Mouse (Mus musculus): ENCODE results near the gene Dctn3.
"Not testable (repeated sequence)": the region's sequence is repeated elsewhere in the genome, so short reads cannot be mapped to it uniquely, and the experiment has no call there.

Gene Dctn3

GRCm38 (mm10) chr4:41738256-41738603, 15.3 kb upstream of the Dctn3 start:
- DNase-seq (ENCODE audit: low spot score) = no peak

GRCm38 (mm10) chr4:41737602-41738255, 14.8 kb upstream of the Dctn3 start:
- DNase-seq (ENCODE audit: low spot score) = peak; percentile 68

GRCm38 (mm10) chr4:41731052-41731765, 8.2 kb upstream of the Dctn3 start, which contains the start of gene Arid3c:
TSS of gene Arid3c (minus strand) at chr4:41731142.
- no peak for DNase-seq (ENCODE audit: low spot score)

GRCm38 (mm10) chr4:41726826-41727621, 4.1 kb upstream of the Dctn3 start:
- no peak for DNase-seq (ENCODE audit: low spot score)

GRCm38 (mm10) chr4:41716834-41717233, 6.1 kb downstream of the Dctn3 start:
- DNase-seq (ENCODE audit: low spot score) = no peak

GRCm38 (mm10) chr4:41715596-41715995, 7.4 kb downstream of the Dctn3 start:
- no peak for DNase-seq (ENCODE audit: low spot score)

- DNase-seq (ENCODE audit: low spot score) = no peak
Observed at GRCm38 (mm10) chr4:41715082-41715481, 7.9 kb downstream of the Dctn3 start.

- peak; percentile 43 for DNase-seq (ENCODE audit: low spot score)
Observed at GRCm38 (mm10) chr4:41714276-41714675, 8.7 kb downstream of the Dctn3 start.

- peak; percentile 85 for DNase-seq (ENCODE audit: low spot score)
Observed at GRCm38 (mm10) chr4:41713197-41714067, 9.5 kb downstream of the Dctn3 start, which contains the start of gene Rpp25l. TSS of gene Rpp25l (minus strand) at chr4:41713534.

- peak; percentile 12 for DNase-seq (ENCODE audit: low spot score)
Observed at GRCm38 (mm10) chr4:41712421-41713196, 10.4 kb downstream of the Dctn3 start.

GRCm38 (mm10) chr4:41711705-41712375, 11.1 kb downstream of the Dctn3 start:
- no peak for DNase-seq (ENCODE audit: low spot score)

GRCm38 (mm10) chr4:41710229-41710628, 12.7 kb downstream of the Dctn3 start:
- no peak for DNase-seq (ENCODE audit: low spot score)

- DNase-seq (ENCODE audit: low spot score) = no peak
Observed at GRCm38 (mm10) chr4:41708192-41708745, 14.7 kb downstream of the Dctn3 start.

- DNase-seq (ENCODE audit: low spot score) = peak; percentile 60
Observed at GRCm38 (mm10) chr4:41707011-41707535, 15.9 kb downstream of the Dctn3 start.

GRCm38 (mm10) chr4:41705922-41706754, 16.8 kb downstream of the Dctn3 start:
- no peak for DNase-seq (ENCODE audit: low spot score)

- no peak for DNase-seq (ENCODE audit: low spot score)
Observed at GRCm38 (mm10) chr4:41704651-41705050, 18.3 kb downstream of the Dctn3 start.

- not testable (repeated sequence) for DNase-seq (ENCODE audit: low spot score)
Observed at GRCm38 (mm10) chr4:41702226-41702625, 20.7 kb downstream of the Dctn3 start.

- not testable (repeated sequence) for DNase-seq (ENCODE audit: low spot score)
Observed at GRCm38 (mm10) chr4:41700224-41700623, 22.7 kb downstream of the Dctn3 start.

GRCm38 (mm10) chr4:41699783-41700182, 23.2 kb downstream of the Dctn3 start, which contains the start of gene Il11ra1:
TSS of gene Il11ra1 (plus strand) at chr4:41699989.
- DNase-seq (ENCODE audit: low spot score) = not testable (repeated sequence)

Data from ovary, postnatal 36 days (tissue).